Mouse (Mus musculus) adrenal gland, adult 18-20 months (tissue): ENCODE data around the gene Dupd1. TPM values are rescaled to one million over a fixed set of nuclear protein-coding genes. Genes with fewer than 3 reads are reported as not detected.

Source experiments
- DNase-seq, 2 experiments: peaks; one replicate each; pipeline ENCODE4 v3.0.0; 2021 to 2022; ENCODE audit warnings: low spot score in 2 of 2
- long read RNA-seq, 2 experiments: library from polyadenylated mRNA; stranded (forward); transcript quantifications; one replicate each; pipeline ENCODE4 v2.0.0; 2021
- total RNA-seq, 2 experiments: library from RNA; stranded (reverse); gene quantifications; 1 replicate in 1 of 2; 2 replicates in 1 of 2; pipeline ENCODE4 v1.2.3; 2021

Gene Dupd1
- total RNA-seq: 1 to 10 TPM in 1 of 2 experiments, under 1 TPM in 1; 0.83 to 2.5 TPM
- long read RNA-seq, experiment 1: 0 reads
- long read RNA-seq, experiment 2, partial matches to known transcripts: 0 of 2 reads
- long read RNA-seq, experiment 2, other reads (novel, unspliced or antisense): 2 of 2 reads

DNA sequence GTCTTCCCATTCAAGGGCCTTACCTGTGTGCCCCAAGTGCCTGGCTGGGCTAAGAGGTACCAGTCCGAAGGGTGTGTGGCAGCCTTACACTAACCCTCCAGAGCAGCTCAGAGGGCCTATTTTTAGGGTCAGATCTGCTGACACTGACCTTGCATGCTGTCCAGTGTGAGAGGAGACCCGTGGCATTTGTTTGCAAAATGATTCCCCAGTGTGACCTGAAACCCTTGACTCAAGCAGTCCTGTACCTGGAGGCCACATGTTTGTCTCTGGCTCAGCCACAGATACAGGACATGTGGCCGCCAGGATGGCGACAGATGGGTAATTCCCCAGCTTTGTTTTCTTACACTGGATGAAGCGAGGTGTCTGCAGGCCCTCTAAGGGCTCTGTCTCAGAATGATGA lies at the start of gene Dupd1:
Dupd1 (minus strand) TSS at position 91 of the 400 bp plus-strand sequence.
- DNase-seq: no peak

GRCm38 (mm10) chr14:21763736-21764135 lies 49.4 kb upstream of the Dupd1 start:
- DNase-seq: no peak

GRCm38 (mm10) chr14:21761560-21761959 lies 47.2 kb upstream of the Dupd1 start:
- no peak for DNase-seq

GRCm38 (mm10) chr14:21753367-21753766 lies 39.0 kb upstream of the Dupd1 start:
- DNase-seq: no peak

- DNase-seq: no peak
These were observed 38.0 kb upstream of the Dupd1 start for GRCm38 (mm10) chr14:21752411-21752810.

DNA sequence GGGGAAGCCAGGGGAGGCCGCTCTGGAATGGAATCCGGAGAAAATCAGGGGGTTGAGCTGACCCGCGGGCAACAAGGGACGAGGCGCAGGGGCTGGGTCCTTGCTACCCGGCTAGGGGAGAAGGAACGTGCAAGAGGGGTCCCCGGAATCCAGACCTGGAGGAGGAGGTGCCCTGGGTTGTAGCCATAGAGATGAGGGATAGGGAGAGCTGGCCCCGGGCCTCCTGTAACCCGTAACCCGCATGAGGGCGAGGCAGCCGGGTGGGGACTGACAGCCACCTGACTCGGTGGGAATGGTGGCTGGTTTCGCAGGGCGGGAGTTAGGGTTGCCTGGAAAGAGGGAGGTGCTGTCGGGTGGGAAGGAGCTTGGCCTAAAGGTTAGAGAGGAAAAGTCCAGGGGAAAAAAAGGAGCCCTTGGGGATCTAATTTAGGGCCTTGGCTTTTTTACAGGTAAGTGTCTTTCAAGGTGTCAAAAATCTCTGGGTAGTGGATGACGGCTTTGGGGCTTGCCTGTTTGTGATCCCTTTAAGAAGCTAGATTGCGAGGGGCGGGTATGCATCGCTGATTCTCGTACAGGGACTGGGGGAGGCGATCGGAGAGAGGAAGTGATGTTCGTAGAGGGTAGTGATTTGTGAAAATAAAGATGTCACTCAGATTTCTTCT lies 36.6 kb upstream of the Dupd1 start, which contains the start of gene Dusp13:
Dusp13 (minus strand) TSS at position 301 of the 662 bp plus-strand sequence.
- peak; percentile 61 to 66 for DNase-seq

GRCm38 (mm10) chr14:21750008-21750880 lies 35.9 kb upstream of the Dupd1 start, which contains the start of gene Samd8:
Samd8 (plus strand) TSS chr14:21750531.
- DNase-seq: peak; percentile 84 to 85

- DNase-seq: peak; percentile 53 to 59
These were observed 33.9 kb upstream of the Dupd1 start for GRCm38 (mm10) chr14:21748142-21748870.

DNA sequence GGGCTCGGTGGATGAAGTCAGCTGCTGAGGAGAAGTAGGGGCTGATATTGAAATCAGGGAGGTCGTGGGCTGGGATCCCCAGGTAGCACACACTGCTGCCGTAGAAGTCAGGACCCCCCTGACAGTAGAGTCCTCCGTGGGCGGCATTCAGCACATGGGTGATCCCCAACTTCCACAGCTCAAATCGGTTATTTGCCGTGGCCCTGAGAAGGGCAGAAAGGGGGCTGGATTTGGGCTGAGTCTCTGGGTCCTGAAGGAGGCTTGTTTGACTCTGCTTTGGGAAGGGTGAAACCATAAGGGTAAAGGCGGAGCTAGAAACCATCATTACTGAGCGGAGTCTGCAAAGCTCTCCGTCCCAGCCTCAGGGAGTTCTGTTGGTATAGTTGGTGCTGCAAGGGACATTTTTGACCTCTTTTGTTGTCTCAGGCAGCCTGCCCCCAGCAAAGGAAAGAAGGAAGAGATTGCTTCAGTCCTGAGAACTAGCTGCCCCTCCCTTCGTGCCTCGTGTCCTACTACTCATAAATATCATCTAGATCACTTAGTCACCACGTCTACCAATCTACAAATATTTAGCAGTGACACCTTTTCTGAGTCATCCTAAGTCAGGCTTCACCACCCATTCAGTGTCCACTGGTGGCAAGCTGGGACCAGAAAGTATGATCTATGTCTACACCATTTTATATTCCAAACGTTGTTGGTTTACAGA lies 33.2 kb upstream of the Dupd1 start:
- DNase-seq: no peak

GRCm38 (mm10) chr14:21746846-21747245 lies 32.5 kb upstream of the Dupd1 start:
- DNase-seq: no peak

DNA sequence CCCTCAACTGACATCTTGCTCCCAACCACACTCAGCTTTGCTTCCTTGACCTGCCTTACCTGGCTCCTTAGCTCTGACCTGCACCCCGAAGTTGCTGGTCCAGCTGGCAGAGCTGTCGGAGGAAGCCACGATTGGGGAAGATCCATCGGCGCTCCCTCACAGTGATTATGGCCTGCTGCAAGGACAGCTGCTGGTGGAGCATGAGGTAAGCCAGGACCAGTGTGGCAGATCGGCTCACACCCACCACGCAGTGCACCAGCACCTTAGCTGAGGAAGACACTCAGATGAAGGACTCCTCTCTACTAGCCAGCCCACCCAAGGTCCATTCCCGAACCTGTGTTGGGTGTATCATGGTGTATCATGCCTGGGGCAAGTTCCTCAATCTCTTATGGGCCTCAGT lies 31.9 kb upstream of the Dupd1 start:
- no peak for DNase-seq

DNA sequence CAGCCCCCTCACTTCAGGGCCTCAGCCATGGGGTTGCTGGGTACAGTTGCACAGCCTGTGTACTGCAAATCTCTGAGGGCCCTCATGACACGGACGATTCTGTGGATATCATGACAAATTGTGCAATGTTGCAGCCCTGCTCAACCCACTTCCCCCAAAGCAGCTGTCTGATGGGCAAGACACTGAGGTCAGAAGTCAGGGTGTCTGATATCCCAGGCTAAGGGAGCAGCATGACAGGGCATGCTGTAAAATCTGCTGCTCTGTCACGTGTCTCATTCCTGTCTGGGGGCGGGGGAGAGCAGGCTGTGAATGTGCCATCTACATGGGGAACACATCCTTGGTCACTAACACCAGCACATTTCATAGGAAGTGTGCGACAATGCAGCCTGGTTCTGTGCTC lies 30.8 kb upstream of the Dupd1 start:
- DNase-seq: no peak

- no peak for DNase-seq
These were observed 29.8 kb upstream of the Dupd1 start for GRCm38 (mm10) chr14:21744169-21744568.

DNA sequence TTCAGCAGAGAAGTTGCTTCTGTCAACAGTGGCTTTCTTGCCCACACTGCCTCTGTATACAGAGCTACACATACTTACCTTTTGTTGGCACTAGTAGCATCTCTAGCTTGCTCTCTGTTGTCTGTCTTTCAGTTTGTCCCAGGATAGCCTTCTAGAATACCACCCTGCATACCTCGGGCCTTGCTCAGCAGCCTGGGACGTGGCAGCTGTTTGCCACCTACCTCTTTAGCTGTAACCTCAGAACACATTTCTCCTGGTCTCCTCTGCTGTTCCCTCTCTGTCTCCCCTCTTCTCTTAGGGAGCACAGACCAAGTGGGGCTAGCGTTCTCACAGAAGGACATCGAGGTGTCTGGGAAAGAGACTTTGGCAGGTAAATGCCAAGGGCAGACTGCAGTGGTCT lies 28.1 kb upstream of the Dupd1 start:
- no peak for DNase-seq

GRCm38 (mm10) chr14:21741786-21742185 lies 27.4 kb upstream of the Dupd1 start:
- DNase-seq: peak; percentile 83 to 85

GRCm38 (mm10) chr14:21741314-21741713 lies 26.9 kb upstream of the Dupd1 start:
- DNase-seq: no peak

DNA sequence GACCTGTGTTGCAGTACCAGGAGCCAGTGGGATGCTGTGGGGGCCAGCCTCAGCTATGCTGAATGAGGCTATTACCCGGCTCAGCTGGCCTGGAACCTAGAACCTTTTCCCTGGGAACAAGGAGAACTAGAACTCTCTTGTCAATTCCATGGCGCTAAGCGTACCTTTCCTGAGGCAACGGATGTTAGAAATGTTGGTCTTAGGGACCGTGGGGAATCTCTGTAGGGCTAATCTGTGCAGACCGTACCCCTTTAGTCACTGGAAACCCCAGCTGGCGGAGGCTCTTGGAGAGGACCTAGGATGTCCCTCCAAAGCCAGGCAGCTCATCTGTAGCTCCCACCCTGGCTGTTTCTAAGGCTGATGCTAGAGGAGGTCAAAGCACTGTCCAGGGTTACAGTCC lies 26.0 kb upstream of the Dupd1 start:
- no peak for DNase-seq

DNA sequence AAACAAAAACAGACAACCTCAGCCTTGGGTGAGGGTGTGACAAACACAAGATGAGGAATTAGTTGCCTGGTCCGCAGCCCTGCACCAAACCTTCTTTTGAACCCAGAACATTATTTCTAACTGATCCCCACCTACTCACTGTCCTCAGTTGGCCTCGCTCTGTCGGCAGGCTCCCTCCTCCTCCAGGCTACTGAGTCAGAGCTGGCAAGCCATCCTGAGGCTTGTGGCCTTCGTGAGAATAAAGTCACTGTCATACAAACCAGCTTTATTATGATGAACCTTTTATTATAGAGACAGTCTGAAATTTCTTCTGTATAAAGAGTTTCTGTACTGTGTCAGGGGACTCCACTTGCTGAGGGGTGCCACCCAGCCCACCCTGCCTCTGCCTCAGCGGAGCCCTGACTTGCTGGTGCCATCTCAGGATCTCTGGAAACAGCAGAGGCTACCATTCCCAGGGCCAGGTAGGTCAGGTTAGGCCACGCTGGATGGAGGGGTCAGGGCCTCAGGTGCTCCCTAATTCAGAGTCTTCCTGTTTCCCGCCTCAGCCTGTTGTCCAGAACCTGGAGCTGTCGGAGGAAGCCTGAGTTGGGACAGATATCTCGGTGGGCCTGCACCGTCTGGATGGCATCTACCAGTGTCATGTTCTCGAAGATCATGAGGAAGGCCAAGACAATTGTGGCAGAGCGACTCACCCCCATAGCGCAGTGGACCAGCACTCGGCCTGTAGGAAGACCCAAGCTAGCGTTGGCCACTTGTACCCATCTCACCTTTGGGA lies 18.9 kb upstream of the Dupd1 start:
- no peak for DNase-seq

DNA sequence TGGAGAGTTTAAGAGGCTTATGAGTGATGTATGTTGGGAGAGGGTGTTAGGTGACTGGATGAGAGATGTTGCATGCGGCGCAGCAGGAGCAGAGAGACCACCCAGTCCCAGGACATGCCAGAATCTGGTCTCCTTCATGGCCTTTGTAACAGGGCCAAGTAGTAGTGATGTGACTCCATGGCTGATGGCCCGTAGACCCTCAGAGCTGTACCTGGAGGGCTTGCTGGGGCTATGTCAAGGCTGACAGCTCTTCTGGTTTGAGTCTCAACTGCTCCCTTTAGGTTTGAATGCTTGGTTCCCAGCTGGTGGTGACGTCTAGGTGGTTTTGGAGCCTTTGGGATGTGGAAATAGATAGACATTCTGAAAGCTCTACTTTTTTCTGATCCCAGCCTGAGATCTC lies 15.6 kb upstream of the Dupd1 start:
- DNase-seq: no peak
